Mouse (Mus musculus): ENCODE data around the gene Dot1l.

Gene Dot1l

DNA sequence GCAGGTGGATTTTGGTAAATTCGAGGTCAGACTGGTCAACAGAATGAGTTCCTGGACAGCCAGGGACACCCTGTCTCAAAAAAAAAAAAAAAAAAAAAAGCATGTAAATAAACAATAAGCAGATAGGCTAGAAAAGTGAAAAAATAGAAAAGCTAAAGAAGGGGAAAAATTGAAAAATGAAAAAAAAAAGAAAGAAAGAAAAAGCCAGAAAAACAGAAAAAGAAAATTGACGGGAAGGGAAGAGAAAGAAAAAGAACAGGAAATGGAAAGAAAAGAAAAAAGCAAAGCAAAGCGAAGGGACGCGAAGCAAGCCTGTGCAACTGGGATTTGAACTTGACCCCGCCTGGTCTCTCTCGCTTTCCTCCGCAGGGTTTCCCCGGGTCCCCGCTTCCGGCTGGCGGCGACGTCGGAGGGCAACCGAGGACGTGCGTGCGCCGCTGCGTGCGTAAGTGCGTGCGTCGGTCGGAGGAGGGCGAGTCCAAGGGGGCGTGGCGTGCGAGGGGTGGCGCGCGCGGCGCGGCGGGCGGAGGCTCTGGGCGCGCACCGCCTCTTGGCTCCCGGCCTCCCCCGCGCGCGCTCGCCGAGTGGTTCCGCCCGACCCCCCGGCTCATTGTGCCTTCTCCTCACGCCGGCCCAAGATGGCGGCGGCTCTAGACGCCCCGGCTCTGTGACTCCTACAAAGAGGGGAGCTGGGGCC, at the start of gene Dot1l:
Gene Dot1l, plus strand, starts transcription at position 613 of the 697 bp plus-strand sequence.
- DNase-seq (ENCODE audit: low spot score in 2 of 2) = peak; percentile 99 to 100

- no peak for DNase-seq (ENCODE audit: low spot score in 2 of 2)
Measured at GRCm38 (mm10) chr10:80705479-80705878, 49.5 kb upstream of the Dot1l start.

GRCm38 (mm10) chr10:80710834-80711233, 44.2 kb upstream of the Dot1l start:
- DNase-seq (ENCODE audit: low spot score in 2 of 2) = no peak

DNA sequence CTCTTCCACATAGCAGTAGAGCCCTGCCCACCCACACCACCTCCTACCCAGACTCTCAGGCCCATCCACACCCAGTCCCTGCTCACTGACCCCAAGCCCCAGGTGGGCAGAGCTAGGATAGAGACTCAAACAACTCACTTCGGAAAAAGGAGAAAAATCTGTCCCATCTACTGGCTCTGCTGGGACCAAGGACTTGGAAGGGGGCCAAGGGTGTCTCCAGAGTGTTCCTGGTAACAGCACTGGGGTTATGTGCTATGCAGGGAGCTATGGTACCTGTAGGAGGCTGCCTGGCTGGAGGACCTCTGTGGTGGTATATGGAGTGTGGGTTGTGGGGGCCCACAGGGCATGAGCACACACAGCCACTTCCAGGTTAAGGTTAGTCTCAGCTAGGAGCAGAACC, 37.7 kb upstream of the Dot1l start:
- no peak for DNase-seq (ENCODE audit: low spot score in 2 of 2)

DNA sequence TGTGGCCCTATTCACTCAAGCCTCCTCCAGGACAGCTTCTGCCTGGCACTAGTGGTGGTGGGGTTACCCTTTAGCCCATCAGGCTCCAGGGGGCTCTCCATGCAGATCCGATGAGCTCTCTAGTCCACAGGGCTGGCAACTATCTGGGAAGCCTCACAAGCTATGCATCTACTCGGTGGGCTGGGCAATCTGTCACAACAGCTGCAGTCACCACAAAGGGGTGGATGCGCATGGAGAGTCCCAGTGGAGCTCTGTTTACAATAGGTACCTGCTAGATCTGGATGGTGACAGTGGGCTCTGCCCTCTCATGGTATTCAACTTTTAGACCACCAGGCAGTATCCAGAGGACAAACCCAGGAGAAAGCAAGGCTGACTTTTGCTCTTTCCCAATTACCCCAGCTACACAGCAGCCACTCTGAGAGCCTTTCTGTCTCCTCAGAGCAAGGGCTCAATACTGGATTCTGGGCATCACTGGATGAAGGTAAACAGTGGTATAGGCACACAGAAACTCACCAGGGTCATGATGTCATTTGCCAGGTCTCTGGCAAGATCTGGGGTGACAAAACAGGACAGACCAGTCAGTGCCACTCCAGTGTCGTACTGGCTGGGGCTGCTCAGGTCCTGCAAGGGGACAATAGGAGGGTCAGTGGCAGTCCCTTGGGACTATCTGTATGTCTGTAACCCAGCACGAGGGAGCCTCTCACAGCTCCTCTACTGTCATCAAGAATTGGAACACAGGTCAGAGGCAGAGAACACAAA, 27.5 kb upstream of the Dot1l start:
- no peak for DNase-seq (ENCODE audit: low spot score in 2 of 2)

DNA sequence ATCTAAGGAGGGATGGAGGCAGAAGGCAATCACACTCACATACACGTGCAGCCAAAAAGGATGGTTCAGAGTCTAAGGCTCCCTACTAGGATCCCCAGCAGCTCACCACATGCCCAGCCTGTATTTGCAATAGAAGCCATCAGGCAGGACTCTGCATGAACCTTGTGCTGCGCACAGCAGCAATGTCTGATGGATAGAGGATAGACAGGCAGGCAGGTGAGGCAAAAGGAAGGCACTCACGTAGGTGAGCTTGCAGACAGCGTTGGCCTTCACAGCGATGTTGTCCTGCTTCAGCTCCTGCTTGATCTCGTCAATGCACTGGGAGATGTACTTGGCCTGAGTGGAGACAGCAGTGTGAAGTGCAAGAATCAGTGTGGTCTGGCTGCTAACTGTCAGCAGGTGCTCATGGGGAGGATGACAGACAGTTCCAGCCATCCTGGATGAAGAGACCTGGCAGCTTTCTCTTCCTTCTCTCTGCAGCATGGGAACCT, 22.4 kb upstream of the Dot1l start:
- no peak for DNase-seq (ENCODE audit: low spot score in 2 of 2)

DNA sequence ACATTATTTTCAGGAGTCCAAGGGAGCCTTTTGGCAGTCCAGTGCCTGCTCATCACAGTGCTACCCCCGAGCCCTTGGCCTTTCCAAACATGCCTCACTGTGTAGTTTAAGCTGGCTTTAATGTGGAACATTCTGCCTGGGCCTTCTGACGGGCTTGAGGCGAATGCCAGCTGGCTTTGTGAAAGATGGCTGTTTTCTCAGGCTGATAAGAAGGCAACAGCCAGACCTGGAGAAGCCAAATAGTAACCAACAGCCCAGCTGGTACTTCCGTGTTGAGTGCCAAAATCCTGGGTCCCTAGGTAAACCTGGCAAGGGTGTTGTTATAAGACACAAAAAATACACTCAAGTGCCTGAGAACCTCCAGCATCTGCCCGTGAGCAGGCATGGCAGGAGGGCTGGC, 18.3 kb upstream of the Dot1l start:
- no peak for DNase-seq (ENCODE audit: low spot score in 2 of 2)

GRCm38 (mm10) chr10:80738657-80739056, 16.3 kb upstream of the Dot1l start:
- DNase-seq (ENCODE audit: low spot score in 2 of 2) = no peak

GRCm38 (mm10) chr10:80741146-80741545, 13.9 kb upstream of the Dot1l start:
- peak in 1 of 2 experiments; percentile 28 for DNase-seq (ENCODE audit: low spot score in 2 of 2)

DNA sequence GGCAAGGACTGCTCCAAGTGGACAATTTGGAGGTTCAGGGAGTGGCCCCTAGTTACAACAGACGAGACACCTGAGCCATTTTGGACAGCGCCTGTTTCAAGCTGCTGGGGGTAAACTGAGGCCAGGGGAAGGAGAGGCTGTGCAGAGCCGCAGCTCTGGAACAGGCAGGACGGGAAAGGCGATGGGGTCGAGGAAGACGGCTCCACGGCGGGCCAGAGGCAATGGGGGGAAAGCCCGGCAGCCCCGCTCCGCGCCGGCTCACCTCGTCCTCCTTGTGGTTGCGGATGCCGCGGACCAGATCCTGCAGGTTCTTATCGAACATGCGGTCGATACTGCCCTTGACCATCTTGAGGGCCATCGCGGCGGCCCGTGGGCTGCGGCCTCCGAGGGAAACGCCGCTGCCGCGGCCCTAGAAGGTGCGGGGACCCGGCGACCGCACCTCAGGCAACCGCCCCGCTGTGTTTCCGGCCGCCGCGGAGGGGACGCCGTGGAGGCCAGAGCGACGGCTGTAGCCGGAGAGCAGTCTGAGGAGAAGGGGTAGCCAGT, 13.3 kb upstream of the Dot1l start:
- peak; percentile 20 to 51 for DNase-seq (ENCODE audit: low spot score in 2 of 2)

DNA sequence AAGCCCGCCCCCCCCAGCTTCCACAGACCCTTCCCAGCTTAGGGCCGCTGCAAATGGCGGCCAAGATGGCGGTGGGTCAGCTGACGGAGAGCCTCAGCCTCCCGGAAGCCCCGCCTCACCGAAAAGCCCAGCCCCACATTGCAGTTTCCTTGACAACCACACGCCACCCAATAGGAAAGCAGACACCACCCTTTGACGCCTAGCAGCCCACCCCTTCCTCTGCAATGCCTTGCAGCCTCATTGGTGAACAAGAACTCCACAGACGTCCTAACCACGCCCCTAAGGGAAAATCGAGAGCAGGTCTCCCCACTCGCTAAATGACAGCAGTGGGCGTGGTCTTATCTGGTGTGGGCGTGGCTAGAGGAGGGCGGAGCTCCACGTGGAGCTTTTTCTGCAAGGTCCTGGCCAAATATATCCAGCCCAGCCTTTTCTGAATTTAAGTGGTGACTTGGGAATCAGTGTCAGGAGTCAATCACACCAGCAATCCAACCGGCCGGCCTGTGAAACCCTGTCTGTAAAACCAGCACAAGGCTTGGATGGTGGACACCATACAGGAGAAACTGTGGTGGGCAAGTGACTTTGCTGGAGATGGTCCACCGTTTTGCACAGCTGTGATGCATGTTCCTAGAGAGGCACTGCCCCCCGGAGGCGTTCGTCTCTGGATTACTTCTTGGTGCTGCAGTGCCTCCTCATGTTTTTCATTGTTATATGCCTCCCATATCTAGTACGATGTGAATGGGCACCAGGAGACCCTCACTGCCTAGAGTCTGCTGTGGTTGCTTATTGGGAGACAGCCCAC, 12.6 kb upstream of the Dot1l start, which contains the start of gene Ap3d1:
Gene Ap3d1, minus strand, starts transcription at position 85 of the 799 bp plus-strand sequence.
- peak; percentile 97 to 98 for DNase-seq (ENCODE audit: low spot score in 2 of 2)

- peak; percentile 27 to 77 for DNase-seq (ENCODE audit: low spot score in 2 of 2)
Measured at GRCm38 (mm10) chr10:80744262-80744661, 10.7 kb upstream of the Dot1l start.

DNA sequence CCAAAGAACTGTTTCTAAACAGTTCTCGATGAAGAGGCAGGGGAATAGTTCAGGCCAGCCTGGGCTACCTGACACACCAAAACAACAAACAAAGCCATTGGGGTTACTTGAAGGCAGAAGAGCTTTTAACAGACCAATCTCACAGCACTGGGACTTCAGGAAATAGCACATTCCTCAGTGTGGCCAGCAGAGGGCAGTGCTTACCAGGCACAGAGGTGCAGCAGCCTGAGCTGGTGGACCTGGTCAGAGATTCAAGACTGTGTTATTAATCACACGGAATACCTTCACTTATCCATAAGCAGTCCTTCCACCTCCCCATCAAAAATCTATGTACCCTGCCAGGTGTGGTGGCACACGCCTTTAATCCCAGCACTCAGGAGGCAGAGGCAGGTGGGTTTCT, 7.6 kb upstream of the Dot1l start:
- peak; percentile 73 to 89 for DNase-seq (ENCODE audit: low spot score in 2 of 2)

DNA sequence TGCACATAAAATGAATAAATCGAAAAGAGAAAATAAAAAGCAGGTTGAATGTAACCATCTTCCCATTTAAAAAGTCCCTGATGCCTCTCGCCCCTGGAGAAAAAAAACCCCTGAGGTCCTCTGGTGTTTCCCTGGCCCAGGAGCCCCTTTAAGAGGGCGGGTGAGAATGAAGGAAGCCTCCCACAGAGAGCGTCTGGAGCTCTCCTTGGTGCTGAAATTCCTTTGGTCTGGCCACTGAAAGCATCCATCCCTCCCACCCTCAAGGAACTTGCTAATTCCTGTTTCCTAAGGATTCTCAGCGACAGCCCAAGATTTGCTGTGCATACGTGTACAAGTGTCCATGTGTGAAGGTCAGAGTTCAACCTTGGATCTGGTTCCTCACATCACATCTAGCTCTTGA, 6.4 kb upstream of the Dot1l start:
- peak in 1 of 2 experiments; percentile 71 for DNase-seq (ENCODE audit: low spot score in 2 of 2)

DNA sequence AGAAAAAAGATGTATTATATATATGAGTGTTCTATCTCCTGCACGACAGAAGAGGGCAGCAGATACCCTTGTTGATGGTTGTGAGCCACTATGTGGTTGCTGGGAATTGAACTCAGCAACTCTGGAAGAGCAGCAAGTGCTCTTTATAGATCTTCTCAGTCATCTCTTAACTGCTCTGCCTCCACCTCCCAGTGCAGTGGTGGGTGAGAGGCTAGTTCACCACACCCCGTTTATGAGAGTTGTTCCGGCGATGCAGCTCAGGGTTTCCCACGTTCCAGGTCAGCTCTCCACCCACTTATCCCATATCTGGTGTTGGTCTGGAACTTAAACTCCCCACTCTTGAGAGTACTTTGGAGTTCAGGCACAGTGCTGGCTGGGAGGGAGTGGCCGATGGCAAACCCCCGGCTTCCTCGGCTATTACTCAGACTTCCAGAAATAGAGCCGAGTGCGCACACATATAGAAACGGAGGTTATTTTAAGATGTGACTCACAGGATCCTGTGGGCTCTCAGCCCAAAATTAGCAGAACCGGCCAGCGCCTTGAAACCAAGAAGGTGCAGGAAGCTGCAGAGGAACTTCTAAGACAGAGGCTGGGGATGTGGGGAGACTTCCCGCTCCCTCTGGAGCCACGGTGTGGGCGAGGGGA, 3.7 kb upstream of the Dot1l start:
- peak; percentile 27 to 45 for DNase-seq (ENCODE audit: low spot score in 2 of 2)

DNA sequence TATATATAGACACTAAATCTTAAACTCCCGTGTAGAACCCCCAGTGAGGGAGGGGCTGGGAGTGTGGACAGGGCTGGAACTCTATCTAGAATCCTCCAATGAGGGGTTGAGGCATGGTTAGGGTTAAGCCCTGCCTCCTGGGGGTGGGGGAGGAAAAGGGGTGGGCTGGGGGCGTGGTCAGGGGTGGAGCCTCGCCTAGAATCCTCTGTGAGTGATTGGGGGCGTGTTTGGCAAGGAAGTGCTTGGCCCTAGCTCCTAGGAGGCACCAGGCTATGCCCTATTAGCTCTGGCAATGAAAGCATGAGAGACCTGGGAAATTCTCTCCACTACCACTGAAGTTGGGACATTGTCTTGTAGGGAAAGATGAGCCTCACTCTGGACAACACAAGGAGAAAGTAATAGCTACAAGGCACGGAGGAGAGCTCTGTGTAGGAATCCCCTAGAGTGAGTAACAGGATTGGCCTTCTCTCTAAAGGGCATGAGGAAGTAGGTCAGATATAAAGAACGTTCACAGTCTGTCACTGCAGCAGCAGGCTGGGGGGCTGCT, 2.9 kb upstream of the Dot1l start:
- peak; percentile 31 to 79 for DNase-seq (ENCODE audit: low spot score in 2 of 2)

- DNase-seq (ENCODE audit: low spot score in 2 of 2) = no peak
Measured at GRCm38 (mm10) chr10:80755291-80756015, 447 bp downstream of the Dot1l start.

DNA sequence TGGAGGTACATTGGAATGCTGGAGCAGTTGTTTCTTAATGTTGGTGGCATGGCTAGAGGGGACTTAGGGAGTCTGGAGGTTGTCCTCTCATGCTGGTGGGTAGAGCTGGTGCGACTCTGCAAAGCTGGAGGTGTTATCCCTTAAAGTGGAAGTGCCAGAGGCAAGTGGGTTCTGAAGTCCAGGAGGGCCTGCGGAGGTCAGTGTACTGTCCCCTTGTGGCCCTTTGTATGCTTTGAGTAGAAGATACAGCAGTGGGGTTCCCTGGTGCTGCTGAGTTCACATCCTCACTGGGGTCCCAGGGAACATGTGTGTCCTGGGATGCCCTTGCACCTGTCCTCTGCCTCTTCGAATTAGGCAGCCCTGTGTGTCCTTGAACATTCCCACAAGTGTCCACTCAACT, 1.1 kb downstream of the Dot1l start:
- peak; percentile 33 to 42 for DNase-seq (ENCODE audit: low spot score in 2 of 2)

- no peak for DNase-seq (ENCODE audit: low spot score in 2 of 2)
Measured at GRCm38 (mm10) chr10:80756509-80756908, 1.5 kb downstream of the Dot1l start.

DNA sequence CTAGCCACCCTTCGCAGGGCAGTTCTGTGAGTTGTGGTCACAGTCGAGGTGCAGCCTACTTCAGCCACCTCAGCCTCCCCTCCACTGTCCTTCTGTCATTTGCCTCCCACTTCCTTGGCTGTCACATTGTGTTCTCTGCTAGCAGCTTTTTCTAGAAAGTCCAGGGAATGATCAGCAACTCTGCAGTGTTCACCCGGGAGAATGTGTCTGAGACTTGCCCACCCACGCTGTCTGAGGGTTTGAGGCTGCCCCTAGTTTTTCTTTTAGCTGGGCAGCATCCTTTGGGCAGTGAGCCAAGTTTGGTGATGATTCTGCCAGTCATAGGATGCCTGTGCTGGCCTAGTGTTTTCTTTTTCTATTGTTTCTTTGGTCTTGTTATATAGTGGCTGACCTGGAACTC, 2.0 kb downstream of the Dot1l start:
- peak; percentile 22 to 38 for DNase-seq (ENCODE audit: low spot score in 2 of 2)
